Mouse (Mus musculus): Measurements from ENCODE around the gene Sh3d21.
"Not testable (repeated sequence)": the region's sequence is repeated elsewhere in the genome, so short reads cannot be mapped to it uniquely, and the experiment has no call there.

The Sh3d21 gene

DNA sequence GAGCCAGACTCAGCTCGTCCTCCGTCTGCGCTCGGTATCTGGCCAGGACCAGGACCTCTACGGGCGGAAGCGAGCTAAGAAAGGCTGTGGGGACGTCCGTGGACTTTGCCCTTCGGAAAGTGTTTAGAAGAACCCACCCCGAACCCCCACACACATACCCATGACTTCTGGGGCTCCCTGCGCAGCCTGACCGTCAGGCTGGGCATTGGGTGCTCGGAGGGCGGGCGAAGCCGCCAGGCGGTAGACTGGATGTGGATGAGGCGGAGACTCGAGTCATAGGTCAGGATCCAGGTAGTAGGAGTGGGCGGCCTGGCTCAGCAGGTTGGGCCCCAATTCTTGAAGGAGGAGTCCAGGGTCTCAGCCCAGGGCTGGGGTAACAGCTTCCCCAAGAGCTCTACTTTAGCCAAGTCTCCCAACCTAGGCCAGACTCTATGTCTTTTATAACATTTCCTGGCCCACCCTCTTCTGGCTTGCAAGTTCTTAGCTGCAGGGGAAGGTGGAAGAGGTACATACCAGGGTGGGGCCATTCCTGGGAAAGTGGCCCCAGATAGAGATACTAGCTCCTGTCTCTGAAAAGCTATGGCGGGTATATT lies at the start of gene Sh3d21:
Gene Sh3d21 (minus strand): TSS at position 425 of the 593 bp plus-strand sequence.
- no peak for DNase-seq (ENCODE audit: low read depth, low spot score)

DNA sequence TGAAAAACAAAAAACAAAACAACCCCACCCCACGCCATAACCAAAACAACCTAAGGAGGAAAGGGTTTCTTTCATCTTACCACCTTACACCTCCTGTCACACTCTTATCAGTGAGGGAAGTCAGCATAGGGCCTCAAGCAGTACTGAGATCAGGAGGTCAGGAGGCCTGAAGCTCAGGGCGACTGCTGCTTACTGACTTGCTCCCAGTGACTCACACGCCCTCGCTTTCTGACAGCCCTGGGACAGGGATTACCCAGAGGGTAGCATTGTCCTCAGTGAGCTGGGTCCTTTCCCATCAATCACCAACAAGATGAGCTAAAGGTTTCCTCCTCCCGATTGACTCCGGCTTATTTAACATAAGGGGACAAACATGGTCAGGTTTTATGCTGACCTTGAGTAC lies 43.8 kb upstream of the Sh3d21 start:
- no peak for DNase-seq (ENCODE audit: low read depth, low spot score)

DNA sequence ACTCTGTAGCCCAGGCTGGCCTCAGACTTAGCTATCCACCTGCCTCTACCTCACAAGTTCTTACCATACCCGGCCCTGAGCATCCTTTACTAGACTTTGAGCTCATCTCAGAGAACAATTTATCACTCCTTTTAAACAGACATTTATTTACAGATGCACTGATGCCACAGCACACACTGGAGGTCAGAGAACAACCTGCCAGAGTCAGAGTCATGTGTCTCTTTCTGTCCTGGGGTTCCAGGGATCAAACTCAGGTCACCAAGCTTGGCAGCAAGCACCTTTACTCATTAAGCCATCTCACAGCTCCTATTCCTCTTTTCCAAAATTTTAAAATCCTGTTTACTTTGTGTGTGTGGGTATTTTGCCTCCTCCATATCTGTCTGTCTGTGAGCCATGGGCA lies 42.1 kb upstream of the Sh3d21 start:
- DNase-seq (ENCODE audit: low read depth, low spot score) = no peak

DNA sequence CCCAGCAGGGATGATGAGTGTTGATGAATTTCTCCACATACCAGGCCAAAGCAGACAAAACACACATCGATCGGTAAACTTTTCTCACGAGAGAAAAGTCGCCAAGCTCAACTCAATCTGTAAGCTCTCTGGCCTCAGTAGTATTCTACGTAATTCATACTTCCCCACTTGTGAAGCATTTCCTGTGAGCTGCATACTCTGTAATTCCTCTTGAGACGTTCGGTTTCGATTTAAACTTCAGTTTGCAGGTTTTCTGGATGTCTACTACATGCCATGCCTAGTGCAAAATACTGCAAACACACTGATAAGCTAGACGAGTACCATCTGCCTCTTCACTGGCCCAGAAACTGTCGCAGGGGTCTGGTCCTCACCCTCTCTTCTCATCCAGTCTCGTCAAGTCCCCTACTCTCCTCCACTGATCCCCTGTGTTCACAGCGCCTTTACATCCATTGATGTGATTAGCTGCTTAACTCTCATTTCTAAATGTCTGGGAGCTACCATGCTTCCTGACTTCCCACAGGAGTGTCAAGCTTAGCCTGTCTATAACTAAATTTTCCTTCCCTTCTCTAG lies 41.5 kb upstream of the Sh3d21 start:
- no peak for DNase-seq (ENCODE audit: low read depth, low spot score)

DNA sequence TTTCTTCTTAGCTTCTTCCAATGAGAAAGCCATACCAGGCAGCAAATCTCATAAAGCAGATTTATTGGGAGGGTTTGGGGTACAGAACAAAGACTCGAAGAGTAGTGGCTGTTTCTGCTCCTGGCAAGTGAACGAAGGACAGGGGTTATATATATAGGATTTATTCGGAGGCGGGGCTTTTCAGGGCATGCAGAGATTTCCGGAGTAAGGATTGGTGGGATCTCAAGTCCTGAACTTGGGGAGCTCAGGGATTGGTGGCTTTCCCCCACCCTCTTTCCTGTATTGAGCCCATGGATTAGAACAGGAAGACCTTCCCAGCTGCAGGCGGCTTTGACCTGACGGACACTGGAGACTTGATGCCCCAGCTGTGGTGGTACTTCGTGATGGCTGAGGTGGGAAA lies 40.7 kb upstream of the Sh3d21 start:
- DNase-seq (ENCODE audit: low read depth, low spot score) = no peak

DNA sequence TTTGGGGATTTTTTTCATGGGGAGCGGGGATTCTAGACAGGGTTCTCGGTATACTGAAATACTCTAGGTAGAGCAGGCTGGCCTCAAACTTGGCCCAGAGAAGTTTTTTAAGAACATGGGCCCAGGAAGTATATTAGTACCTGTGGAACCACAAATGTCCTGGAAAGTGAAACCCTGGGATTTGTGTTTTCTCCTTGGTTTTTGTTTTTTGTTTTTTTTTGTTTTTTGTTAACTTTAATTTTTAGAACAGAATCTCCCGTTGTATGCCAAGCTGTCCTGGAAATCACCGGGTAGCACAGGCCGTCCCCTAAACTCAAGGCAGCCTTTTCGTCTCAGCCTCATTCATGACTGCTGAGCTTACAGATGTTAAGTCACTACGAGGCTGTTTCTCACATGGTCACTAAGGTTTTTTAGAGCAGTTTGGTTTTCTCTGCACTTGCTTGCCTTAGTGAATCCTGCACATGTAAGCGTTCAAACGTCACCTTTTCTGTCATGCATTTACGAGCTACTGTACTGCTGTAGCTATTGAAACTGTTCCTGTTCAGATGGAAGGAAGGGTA lies 40.1 kb upstream of the Sh3d21 start:
- no peak for DNase-seq (ENCODE audit: low read depth, low spot score)

DNA sequence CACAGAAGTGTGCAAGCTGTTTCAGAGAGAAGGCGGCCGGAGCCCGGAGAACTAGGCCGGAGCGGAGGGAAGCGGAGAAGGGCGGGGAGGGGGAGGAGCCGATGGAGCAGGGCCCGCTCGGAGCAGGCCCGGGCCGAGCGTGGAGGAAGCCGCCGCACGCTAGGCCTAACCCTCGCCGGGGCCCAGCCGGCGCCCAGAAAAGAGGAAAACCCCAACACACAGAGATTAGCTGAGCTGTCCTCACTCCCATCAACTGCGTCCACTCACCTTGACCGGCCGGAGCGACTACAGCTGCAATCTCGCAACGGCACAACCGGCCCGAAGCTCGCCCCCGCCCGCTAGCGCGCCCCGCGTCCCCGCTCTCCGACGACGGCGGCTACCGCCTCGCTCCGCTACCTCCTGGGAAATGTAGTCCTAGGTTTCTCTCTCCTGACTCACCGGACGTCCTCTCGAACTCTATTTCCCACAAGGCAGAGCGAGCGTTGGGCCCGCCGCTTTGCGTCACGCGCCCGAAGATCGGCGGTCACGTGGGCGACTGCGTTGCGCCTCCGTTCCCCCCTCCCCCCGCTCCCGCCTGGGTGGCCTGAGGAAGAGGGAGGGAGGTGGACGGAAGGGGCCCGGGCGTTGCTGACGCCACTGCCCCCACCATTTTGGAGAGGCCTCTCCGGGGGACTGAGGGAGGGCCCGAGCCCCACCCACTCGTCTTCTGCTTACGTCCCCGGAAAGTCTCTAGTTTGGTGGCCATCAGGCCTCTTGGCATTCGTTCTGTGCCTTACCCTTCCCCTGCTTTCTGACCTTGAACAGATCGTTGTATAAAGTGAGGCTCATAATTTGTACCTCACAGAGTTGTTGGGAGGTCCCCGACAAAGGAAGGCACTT lies 39.3 kb upstream of the Sh3d21 start, which contains the start of gene Thrap3:
Gene Thrap3 (minus strand): TSS at position 458 of the 879 bp plus-strand sequence.
- peak; percentile 96 for DNase-seq (ENCODE audit: low read depth, low spot score)

DNA sequence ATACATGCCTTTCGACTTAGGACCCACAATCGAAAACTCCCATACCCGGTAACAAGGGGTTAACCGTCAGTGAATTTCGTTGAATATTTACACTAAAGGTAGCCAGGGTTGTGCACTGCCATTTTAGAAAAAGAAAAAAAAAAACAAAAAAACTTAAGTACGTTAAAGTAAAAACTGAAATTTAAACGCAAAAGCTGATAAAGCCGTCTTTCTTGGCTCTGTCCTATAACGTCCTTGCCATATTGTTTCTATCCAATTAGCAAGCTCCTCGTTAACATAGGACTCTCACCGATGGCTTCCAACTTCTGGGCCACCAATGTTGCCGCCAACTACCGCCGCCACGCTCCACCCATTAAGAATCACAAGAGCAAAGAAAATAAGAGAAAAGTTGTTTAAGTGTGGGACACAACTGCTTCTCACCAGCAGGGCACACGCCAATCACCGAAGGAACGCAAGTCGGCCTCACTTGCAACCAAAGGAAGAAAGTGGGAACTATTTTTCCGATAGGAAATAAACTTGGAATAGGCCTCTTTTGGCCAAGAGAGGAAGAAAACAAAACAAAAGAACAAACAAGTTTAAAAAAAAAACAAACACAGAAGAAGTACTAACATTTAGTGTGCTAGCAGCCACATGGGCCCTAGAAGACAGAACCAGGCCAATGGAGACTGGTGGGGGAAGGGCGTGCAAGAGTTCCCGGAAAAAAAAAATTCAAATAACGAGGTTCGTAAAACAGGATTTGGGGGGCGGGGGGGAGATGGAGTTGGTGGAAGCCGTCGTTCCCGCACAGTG lies 38.4 kb upstream of the Sh3d21 start:
- no peak for DNase-seq (ENCODE audit: low read depth, low spot score)

DNA sequence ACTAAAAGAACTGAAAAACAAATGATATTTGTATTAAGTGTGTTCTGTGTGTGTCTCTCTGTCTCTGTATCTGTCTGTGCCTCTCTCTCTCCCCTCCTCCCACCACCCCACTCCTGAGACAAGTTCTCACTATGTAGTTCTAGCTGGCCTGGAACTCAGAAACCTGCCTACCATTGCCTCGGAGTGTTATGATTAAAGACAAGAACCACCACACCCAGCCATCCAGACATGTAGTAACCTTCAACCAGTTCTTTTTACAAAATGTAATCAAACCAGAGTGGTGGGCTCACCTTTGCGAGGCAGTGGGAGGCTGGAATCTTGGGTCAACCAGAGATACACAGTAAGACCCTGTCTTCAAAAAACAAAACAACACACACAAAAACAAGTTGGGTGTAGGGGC lies 37.4 kb upstream of the Sh3d21 start:
- no peak for DNase-seq (ENCODE audit: low read depth, low spot score)

DNA sequence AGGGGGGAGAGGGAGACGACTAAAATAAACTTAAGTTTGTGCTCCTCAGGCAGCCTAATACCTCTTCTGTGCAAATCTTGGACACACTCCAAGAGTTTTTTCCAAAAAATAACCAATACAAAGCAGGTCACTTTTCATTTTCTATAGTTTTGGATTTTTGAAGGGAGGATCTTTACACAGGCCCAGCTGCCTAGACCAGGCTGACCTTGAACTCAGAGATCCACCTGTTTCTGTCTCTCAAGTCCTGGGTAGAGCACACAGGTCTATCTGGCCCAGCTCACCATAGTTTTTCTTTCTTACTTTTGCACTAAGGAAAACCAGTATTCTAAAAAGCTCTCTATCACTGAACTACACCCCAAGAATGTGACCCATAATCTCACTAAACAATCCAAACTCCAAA lies 36.7 kb upstream of the Sh3d21 start:
- no peak for DNase-seq (ENCODE audit: low read depth, low spot score)

DNA sequence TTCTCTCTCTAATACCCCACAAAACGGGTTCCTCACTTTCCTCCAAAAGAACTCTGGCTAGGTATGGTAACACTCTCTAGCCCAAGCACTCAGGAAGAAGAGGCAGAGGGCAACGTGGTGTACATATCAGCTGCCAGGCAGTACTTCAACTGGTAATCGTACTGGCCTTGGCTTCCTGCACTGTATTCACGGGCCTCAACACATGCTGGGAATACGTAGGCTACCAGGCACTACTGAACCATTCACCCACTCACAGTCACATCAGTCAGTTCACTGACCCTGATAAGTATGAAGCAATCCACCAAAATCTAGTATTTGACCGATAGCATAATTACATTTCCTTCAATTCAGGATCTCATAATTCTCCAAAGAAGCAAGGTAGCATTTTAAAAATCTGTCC lies 36.3 kb upstream of the Sh3d21 start:
- DNase-seq (ENCODE audit: low read depth, low spot score) = no peak

DNA sequence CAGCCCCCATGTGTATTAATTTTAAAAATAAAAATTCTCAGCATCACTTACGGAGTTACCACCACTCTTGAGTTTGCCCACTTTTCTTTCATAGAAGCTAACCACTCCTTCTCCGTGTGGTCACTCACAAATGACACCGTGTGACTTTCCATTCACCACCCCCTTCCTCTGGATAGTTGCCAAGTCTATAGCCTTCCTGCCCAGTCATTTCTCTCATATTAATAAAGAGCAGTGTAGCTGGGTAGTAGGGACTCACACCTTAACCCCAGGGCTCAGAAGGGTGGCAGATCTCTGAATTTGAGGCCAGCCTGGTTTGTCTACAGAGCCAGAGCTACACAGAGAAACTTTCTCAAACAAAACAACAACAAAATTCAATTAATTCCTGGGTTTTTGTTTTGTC lies 34.2 kb upstream of the Sh3d21 start:
- DNase-seq (ENCODE audit: low read depth, low spot score) = no peak

DNA sequence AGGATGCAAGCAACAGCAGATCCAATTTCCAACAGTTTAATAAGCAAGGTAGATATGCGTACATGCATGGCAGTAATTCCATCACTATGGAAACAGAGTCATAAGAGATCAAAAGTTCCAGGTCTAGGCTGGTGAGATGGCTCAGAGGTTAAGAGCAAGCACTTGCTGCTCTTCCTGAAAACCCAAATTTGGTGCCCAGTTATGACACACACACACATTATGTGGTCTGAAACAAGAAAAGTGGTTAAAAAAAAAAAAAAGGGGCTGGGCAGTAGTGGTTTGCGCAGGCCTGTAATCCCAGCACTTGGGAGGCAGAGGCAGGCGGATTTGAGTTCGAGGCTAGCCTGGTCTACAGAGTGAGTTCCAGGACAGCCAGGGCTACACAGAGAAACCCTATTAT lies 31.6 kb upstream of the Sh3d21 start:
- DNase-seq (ENCODE audit: low read depth, low spot score) = no peak

DNA sequence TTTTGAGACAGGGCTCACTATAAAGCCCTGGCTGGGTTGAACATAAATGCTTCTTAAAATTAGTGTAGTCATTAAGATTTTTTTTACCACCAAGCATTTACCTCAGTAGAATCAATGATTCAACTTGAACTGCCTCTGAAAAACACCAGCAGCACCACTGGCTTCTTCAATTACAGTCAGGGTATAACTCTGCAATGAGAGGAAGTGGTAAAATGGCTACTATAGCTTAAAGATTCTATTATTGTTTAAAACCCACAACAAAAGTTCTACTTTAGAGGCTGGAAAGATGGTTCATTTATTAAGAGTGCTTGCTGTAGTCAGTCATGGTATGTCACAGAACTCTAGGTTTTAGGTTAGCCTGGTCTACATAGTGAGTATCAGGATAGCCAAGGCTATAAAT lies 30.9 kb upstream of the Sh3d21 start:
- no peak for DNase-seq (ENCODE audit: low read depth, low spot score)

DNA sequence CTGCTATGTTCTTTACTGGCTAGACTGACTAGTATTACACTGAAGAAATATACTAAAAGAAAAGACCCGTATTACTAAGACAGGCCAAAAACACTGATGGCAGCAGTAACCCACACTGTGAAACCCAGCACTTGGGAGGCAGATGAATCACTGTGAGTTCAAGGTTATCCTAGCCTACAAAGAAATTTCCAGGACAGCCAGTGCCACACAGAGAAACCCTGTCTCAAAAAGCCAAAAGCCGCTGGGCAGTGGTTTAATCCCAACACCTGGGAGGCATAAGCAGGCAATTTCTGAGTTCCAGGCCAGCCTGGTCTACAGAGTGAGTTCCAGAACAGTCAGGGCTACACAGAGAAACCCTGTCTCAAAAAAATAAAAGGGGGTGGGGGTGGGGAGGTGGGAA lies 27.3 kb upstream of the Sh3d21 start:
- DNase-seq (ENCODE audit: low read depth, low spot score) = no peak

DNA sequence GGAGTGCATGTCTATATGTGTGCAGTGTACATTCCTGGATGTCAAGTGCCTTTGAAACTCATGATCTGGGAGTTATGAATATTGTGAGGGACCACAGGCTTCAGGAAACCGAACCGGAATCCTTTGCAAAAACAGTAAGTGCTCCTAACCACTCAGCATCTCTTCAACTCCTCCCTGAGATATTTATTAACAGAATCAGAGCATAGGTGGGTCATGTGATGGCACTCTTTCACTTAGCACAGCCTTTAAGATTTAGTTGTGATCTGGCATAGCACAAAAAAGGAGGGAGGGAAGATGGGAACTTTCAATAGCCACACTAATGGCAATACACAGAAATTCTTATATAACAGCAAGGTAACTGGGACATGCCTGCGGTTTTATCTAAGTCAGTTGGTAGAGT lies 23.8 kb upstream of the Sh3d21 start:
- no peak for DNase-seq (ENCODE audit: low read depth, low spot score)

DNA sequence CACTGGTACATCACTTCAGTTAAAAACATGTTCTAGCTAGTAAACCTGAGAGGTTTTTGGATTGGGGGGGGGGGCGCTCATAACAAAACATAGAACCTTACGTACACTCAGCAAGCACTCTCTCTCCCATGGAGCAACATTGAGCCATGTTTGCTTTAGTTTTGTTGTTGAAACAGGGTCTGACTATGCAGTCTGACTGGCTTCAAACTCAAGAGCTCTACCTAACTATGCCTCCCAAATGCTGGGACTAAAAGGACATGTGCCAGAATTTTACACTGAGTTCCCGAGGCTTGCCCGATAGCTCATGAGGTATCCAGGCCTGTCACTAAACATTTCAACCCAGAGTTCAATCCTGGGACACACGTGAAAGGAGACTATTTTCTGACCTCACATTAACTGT lies 19.7 kb upstream of the Sh3d21 start:
- no peak for DNase-seq (ENCODE audit: low read depth, low spot score)

DNA sequence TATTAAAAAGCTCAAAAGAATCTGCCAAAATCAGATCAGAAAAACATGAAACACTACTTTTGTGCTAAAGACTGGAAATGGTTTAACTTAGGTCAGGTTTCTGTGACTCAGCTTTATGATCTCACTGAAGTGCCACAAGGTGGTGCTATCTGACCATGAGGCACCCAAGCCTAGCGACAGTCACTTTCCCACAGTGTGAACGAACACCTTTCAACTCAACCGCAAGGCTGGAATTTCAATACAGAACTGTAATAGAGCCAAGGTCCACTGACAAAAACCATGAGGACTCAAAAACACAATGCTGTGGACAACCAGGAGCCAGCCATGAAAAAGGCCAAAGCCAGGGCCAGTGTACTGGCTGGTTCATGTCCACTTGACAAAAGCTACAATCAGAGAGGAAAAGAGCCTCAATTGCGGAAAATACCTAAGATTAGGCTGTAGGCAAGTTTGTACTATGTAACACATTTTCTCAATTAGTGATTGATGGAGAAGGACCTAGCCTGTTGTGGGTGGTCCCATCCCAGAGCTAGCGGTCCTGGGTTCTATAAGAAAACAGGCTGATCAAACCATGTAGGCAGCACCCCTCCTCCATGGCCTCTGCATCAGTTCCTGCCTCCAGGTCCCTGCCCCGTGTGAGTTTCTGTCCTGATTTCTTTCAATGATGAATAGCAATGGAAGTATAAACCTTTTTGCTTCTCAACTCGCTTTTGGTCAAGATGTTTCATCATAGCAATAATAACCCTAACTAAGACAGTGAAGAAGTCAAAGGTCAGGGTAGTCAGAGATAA lies 18.1 kb upstream of the Sh3d21 start:
- peak; percentile 47 for DNase-seq (ENCODE audit: low read depth, low spot score)

DNA sequence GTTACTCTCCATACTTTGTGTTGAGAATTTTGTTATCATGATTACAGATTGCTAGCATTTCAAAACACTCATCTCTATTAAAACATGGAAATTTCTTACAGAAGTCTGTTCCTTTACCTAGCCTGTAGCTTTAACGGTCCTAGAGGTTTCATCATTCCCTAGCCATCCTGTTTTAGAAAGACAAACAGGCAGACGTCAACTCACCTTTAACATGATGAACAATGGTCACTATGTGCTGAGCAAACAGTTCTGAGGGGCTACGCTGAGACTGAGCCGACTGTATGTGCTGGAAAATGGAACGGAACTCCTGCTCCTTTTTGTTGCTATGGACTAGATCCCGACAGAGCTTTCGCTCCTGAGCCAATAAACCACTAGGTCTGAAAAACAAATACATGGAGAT lies 12.7 kb upstream of the Sh3d21 start:
- DNase-seq (ENCODE audit: low read depth, low spot score) = not testable (repeated sequence)

DNA sequence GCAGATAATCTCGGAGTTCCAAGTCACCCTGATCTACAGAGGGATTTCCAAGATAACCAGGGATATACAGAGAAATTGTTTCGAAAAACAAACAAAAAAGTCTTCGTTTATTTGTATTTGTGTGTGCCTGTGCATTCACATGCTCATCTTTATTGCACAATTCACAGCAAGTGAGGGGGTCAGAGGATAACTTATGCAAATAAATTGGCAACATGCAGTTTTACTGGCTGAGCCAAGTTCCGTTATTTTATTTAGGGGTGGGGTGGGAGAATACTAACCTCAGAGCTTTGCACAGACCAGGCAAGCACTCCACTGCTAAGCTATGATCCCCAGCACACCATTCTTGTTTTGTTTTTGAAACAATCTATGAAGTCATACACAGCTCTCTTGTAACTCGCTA lies 10.5 kb upstream of the Sh3d21 start:
- DNase-seq (ENCODE audit: low read depth, low spot score) = no peak

DNA sequence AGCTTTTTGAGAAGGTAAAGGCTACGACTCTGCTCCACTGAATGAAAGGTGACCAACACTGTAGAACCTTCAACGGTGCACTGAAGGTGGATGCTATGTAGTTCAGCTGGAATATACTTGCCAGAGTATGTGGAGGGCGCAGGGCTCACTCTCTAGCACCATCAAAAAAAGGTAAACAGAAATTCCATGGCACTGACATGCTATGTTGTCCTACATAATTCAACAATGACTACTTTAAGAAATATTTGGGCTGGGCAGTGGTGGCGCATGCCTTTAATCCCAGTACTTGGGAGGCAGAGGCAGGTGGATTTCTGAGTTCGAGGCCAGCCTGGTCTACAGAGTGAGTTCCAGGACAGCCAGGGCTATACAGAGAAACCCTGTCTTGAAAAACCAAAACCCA lies 7.4 kb upstream of the Sh3d21 start:
- DNase-seq (ENCODE audit: low read depth, low spot score) = not testable (repeated sequence)

All from retina, postnatal 7 days (tissue).